Mouse (Mus musculus) midbrain, embryonic 13.5 days (tissue): ENCODE results near the gene Wdr45b. TPM values are rescaled to one million over a fixed set of nuclear protein-coding genes. Genes with fewer than 3 reads are reported as not detected.
"Not testable (repeated sequence)": the region's sequence is repeated elsewhere in the genome, so short reads cannot be mapped to it uniquely, and the experiment has no call there.

Experiments used
- ATAC-seq: fragments of 200-750 bp; cut with Nextera tagmentation; 2 replicates; pipeline ENCODE4 v1.8.0; 2017; ENCODE audit warnings: mild to moderate bottlenecking, moderate TSS enrichment, moderate library complexity
- H3K27ac ChIP-seq: fragments of 300-500 bp; sonication (generic); 2 replicates; pipeline ENCODE4 v1.5.1; 2015; ENCODE audit warnings: inconsistent platforms, mild to moderate bottlenecking, moderate library complexity
- H3K27me3 ChIP-seq: fragments of 300-500 bp; sonication (generic); 2 replicates; pipeline ENCODE4 v1.6.1; 2015; ENCODE audit warnings: mild to moderate bottlenecking, inconsistent platforms
- H3K36me3 ChIP-seq: fragments of 300-500 bp; sonication (generic); 2 replicates; pipeline ENCODE4 v1.6.1; 2015; ENCODE audit warnings: mild to moderate bottlenecking, inconsistent platforms
- H3K4me1 ChIP-seq: fragments of 300-500 bp; sonication (generic); replicated peaks from 2 replicates; pipeline ENCODE4 v1.6.1; 2015; ENCODE audit warnings: inconsistent platforms
- H3K4me2 ChIP-seq: fragments of 300-500 bp; sonication (generic); replicated peaks from 2 replicates; pipeline ENCODE4 v1.6.1; 2015; ENCODE audit warnings: moderate library complexity, mild to moderate bottlenecking, inconsistent platforms
- H3K4me3 ChIP-seq: fragments of 300-500 bp; sonication (generic); replicated peaks from 2 replicates; pipeline ENCODE4 v1.5.1; 2015; ENCODE audit warnings: mild to moderate bottlenecking, inconsistent platforms
- H3K9ac ChIP-seq: fragments of 300-500 bp; sonication (generic); replicated peaks from 2 replicates; pipeline ENCODE4 v1.6.1; 2015; ENCODE audit warnings: mild to moderate bottlenecking, inconsistent platforms
- H3K9me3 ChIP-seq: fragments of 300-500 bp; sonication (generic); 2 replicates; pipeline ENCODE4 v1.6.1; 2016; ENCODE audit warnings: mild to moderate bottlenecking, inconsistent platforms
- WGBS: fragments of 180-500 bp; shearing (Covaris S2); methylation state at CpG from one replicate; pipeline ENCODE4 v1.1.7; 2015; 5-methylcytosine and 5-hydroxymethylcytosine counted together
- polyA plus RNA-seq: library from polyadenylated mRNA; unstranded; fragments of >200 nt; fragmentation: Nextera tagmentation; extraction: Ambion mirVana; gene quantifications from 2 replicates; pipeline ENCODE4 v1.2.1, GENCODE M21; 2015

Gene Wdr45b
- polyA plus RNA-seq, 1 experiment from 2014 or later: 80.4 TPM

DNA sequence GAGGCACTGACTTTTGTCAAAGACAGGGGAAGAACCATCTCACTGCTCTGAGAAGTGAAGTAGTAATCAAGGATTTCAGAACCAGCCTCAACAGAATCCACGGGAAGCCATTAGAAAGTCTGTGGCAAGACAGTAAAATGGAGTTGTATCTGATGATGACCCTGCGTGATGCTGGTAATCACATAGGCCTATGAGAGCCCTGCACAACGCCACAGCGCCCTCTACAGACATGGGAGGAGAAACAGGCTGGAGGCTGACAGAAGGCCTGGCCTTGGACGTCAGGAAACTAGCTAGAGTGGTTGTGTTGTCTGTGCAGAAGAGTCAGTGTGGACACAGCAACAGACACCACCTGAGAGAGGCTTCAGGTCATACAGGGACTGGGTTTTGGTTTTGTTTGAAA, 8.0 kb upstream of the Wdr45b start:
- WGBS: 34% methylated on average over 5 of the region's 5 CpGs
- Histone ChIP-seq H3K4me2 (no peak overlapping the region), H3K4me1 (no peaks in the 10 kb centered on the region), H3K36me3 (no peaks in the 10 kb centered on the region), H3K27me3 (no peaks in the 10 kb centered on the region), H3K27ac (no peak overlapping the region), H3K9me3 (no peaks in the 10 kb centered on the region), H3K9ac (no peak overlapping the region), H3K4me3 (no peak overlapping the region)
- ATAC-seq: no peak

- WGBS: 3% methylated on average over 40 of the region's 41 CpGs
- Histone ChIP-seq H3K4me3 (peak overlapping the region; percentile 92), H3K9me3 (no peaks in the 10 kb centered on the region), H3K27me3 (no peaks in the 10 kb centered on the region), H3K27ac (peak overlapping the region; percentile 90), H3K4me1 (peaks cover 28% of the 10 kb centered on the region), H3K9ac (peak overlapping the region; percentile 93), H3K36me3 (peaks cover 5% of the 10 kb centered on the region), H3K4me2 (peak overlapping the region; percentile 87)
- no peak for ATAC-seq
Observed at GRCm38 (mm10) chr11:121353326-121354090, 737 bp downstream of the Wdr45b start.

- WGBS: 85% methylated on average over 3 of the region's 3 CpGs
- H3K9me3 ChIP-seq, H3K27ac ChIP-seq, H3K27me3 ChIP-seq, H3K4me2 ChIP-seq, H3K9ac ChIP-seq, ATAC-seq, H3K4me3 ChIP-seq: not testable (repeated sequence)
- Histone ChIP-seq H3K4me1 (peaks cover 20% of the 10 kb centered on the region), H3K36me3 (peaks cover 36% of the 10 kb centered on the region)
Observed at GRCm38 (mm10) chr11:121348727-121349126, 5.5 kb downstream of the Wdr45b start.

- Histone ChIP-seq H3K4me1 (peaks cover 16% of the 10 kb centered on the region), H3K36me3 (peaks cover 36% of the 10 kb centered on the region), H3K27me3 (no peaks in the 10 kb centered on the region), H3K4me2 (no peak overlapping the region), H3K9me3 (no peaks in the 10 kb centered on the region), H3K4me3 (no peak overlapping the region), H3K27ac (no peak overlapping the region), H3K9ac (no peak overlapping the region)
- ATAC-seq: no peak
- WGBS: 93% methylated on average over 2 of the region's 2 CpGs
Observed at GRCm38 (mm10) chr11:121348166-121348565, 6.1 kb downstream of the Wdr45b start.

GRCm38 (mm10) chr11:121347036-121347435, 7.2 kb downstream of the Wdr45b start:
- ATAC-seq: no peak
- Histone ChIP-seq H3K36me3 (peaks cover 36% of the 10 kb centered on the region), H3K4me2 (no peak overlapping the region), H3K9ac (no peak overlapping the region), H3K9me3 (no peaks in the 10 kb centered on the region), H3K27ac (no peak overlapping the region), H3K4me3 (no peak overlapping the region), H3K4me1 (peaks cover 4% of the 10 kb centered on the region; the same call in 1 of the 2 replicates), H3K27me3 (no peaks in the 10 kb centered on the region)
- 97% methylated on average over 2 of the region's 2 CpGs for WGBS

- H3K9me3 ChIP-seq, H3K27me3 ChIP-seq, H3K9ac ChIP-seq, H3K4me2 ChIP-seq, ATAC-seq, H3K4me1 ChIP-seq, H3K27ac ChIP-seq, H3K4me3 ChIP-seq: not testable (repeated sequence)
- H3K36me3 ChIP-seq: peaks cover 38% of the 10 kb centered on the region
- no CpG with 5 or more reads among the region's 1 CpGs for WGBS
Observed at GRCm38 (mm10) chr11:121342423-121342822, 11.8 kb downstream of the Wdr45b start.

DNA sequence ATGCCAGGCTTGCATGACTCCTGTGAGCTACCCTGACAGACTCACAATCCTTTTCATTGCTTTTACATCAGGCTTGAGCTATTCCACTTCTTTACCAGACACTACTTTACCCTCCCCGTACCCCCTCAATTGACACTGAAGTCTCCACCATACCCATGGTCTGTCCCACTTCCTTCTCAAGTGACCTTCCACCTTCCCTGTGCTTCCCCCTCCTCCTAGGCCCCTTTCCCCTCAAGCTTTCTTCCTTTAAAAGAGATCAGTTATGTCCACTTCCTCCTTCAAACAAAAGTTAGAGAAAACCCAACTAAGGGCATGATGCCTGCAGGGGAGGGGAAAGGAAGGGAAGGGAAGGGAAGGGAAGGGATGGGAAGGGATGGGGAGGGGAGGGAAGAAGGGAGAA, 14.0 kb downstream of the Wdr45b start:
- H3K4me3 ChIP-seq: no peak overlapping the region
- no peaks in the 10 kb centered on the region for H3K4me1 ChIP-seq
- 91% methylated on average over 1 of the region's 1 CpGs for WGBS
- H3K9ac ChIP-seq: no peak overlapping the region
- no peaks in the 10 kb centered on the region for H3K27me3 ChIP-seq
- ATAC-seq: no peak
- H3K36me3 ChIP-seq: peaks cover 40% of the 10 kb centered on the region
- H3K9me3 ChIP-seq: no peaks in the 10 kb centered on the region
- no peak overlapping the region for H3K4me2 ChIP-seq
- H3K27ac ChIP-seq: no peak overlapping the region

DNA sequence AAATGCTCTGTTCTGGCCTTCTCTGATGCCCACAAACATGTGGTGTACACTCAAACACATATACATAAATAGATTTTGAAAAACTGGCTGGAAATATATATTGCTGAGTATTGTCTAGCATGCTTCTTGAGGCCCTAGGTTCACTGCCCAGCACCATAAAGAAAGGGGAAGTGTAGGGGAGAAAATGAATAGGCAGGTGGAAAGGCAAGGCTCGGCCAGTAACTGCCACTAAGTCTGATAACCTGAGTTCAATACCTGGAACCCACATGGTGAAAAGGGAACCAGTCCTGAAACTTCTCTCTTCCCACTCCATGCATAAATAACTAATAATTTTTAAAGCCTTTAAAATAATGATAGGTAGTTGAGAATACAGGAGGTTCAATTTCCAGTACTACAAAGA, 14.6 kb downstream of the Wdr45b start:
- no peak overlapping the region for H3K9ac ChIP-seq
- no peaks in the 10 kb centered on the region for H3K4me1 ChIP-seq
- no peak overlapping the region for H3K27ac ChIP-seq
- no peak overlapping the region for H3K4me2 ChIP-seq
- H3K9me3 ChIP-seq: no peaks in the 10 kb centered on the region
- no peak overlapping the region for H3K4me3 ChIP-seq
- H3K27me3 ChIP-seq: no peaks in the 10 kb centered on the region
- WGBS: 94% methylated on average over 1 of the region's 1 CpGs
- no peak for ATAC-seq
- H3K36me3 ChIP-seq: peaks cover 42% of the 10 kb centered on the region

- WGBS: 96% methylated on average over 3 of the region's 3 CpGs
- no peaks in the 10 kb centered on the region for H3K27me3 ChIP-seq
- no peak overlapping the region for H3K4me2 ChIP-seq
- H3K9ac ChIP-seq: no peak overlapping the region
- H3K36me3 ChIP-seq: peaks cover 85% of the 10 kb centered on the region
- no peaks in the 10 kb centered on the region for H3K9me3 ChIP-seq
- H3K27ac ChIP-seq: no peak overlapping the region
- no peaks in the 10 kb centered on the region for H3K4me1 ChIP-seq
- H3K4me3 ChIP-seq: no peak overlapping the region
- ATAC-seq: no peak
Observed at GRCm38 (mm10) chr11:121331641-121332040, 22.6 kb downstream of the Wdr45b start.

- Histone ChIP-seq H3K27me3 (no peaks in the 10 kb centered on the region), H3K9me3 (no peaks in the 10 kb centered on the region), H3K36me3 (peaks cover 65% of the 10 kb centered on the region), H3K4me3 (no peak overlapping the region), H3K9ac (no peak overlapping the region), H3K4me1 (no peaks in the 10 kb centered on the region), H3K27ac (no peak overlapping the region), H3K4me2 (no peak overlapping the region)
- no peak for ATAC-seq
Observed at GRCm38 (mm10) chr11:121328619-121329018, 25.6 kb downstream of the Wdr45b start.

DNA sequence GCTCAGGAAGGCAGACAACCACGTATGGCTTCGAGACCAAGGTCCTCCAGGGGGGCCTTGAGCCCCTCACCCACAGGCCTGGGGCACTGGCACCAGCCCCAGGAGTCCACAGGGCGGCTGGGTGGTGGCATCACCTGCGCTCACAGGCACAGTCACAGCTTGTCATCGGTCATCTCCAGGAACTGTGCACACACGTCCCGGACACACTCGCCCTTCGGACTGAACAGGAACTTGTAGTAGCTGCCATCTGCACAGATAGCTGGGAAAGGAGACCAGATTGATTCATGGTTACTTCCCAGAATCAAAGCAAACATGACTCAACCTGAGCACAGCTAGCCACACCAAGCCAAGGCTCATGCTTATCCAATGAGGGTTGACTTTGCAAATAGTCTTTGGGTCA, 26.0 kb downstream of the Wdr45b start:
- peaks cover 64% of the 10 kb centered on the region for H3K36me3 ChIP-seq
- H3K27ac ChIP-seq: no peak overlapping the region
- no peak overlapping the region for H3K4me3 ChIP-seq
- no peaks in the 10 kb centered on the region for H3K27me3 ChIP-seq
- WGBS: 96% methylated on average over 9 of the region's 9 CpGs
- no peaks in the 10 kb centered on the region for H3K4me1 ChIP-seq
- no peak overlapping the region for H3K9ac ChIP-seq
- ATAC-seq: no peak
- H3K4me2 ChIP-seq: no peak overlapping the region
- H3K9me3 ChIP-seq: no peaks in the 10 kb centered on the region

GRCm38 (mm10) chr11:121326681-121327080, 27.6 kb downstream of the Wdr45b start:
- Histone ChIP-seq H3K27ac (no peak overlapping the region), H3K4me1 (no peaks in the 10 kb centered on the region), H3K36me3 (peaks cover 50% of the 10 kb centered on the region), H3K27me3 (no peaks in the 10 kb centered on the region), H3K9ac (no peak overlapping the region), H3K4me2 (no peak overlapping the region), H3K9me3 (no peaks in the 10 kb centered on the region), H3K4me3 (no peak overlapping the region)
- 97% methylated on average over 5 of the region's 5 CpGs for WGBS
- ATAC-seq: no peak

DNA sequence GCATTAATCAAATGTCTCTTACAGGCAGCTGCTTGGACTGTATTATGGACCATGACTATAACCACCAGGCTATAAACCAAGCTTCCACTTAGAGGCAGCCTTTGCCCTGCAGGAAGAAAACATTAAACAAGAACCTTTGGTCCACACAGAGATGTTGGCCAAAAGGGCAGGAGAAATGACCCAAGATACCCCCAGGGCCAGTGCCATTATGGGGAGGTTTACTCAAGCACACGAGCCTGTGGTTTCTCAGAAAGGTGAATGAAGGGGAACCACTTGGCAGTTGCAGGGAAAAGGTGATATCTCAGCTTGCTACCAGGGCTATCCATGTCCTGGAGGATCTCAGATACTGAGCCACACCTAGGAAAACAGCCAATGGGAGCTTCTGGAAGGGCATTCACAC, 28.2 kb downstream of the Wdr45b start:
- no peaks in the 10 kb centered on the region for H3K9me3 ChIP-seq
- WGBS: 100% methylated on average over 1 of the region's 1 CpGs
- no peak overlapping the region for H3K27ac ChIP-seq
- no peak overlapping the region for H3K4me3 ChIP-seq
- ATAC-seq: no peak
- no peak overlapping the region for H3K9ac ChIP-seq
- no peak overlapping the region for H3K4me2 ChIP-seq
- peaks cover 53% of the 10 kb centered on the region for H3K36me3 ChIP-seq
- no peaks in the 10 kb centered on the region for H3K4me1 ChIP-seq
- H3K27me3 ChIP-seq: no peaks in the 10 kb centered on the region
